Mouse (Mus musculus) embryonic facial prominence, embryonic 13.5 days (tissue): ENCODE data around the gene Unc80. TPM values are rescaled to one million over a fixed set of nuclear protein-coding genes. Genes with fewer than 3 reads are reported as not detected.

Source experiments
- polyA plus RNA-seq: library from polyadenylated mRNA; unstranded; fragments of >200 nt; fragmentation: Nextera tagmentation; extraction: Ambion mirVana; gene quantifications from 2 replicates; pipeline ENCODE4 v1.2.1, GENCODE M21; 2015

Unc80 gene
- polyA plus RNA-seq, 1 experiment from 2014 or later: 0.14 TPM

Other genes with a start within 250 kb of the Unc80 start
- 44.2 TPM in 2 replicates for gene Rpe, start 232.5 kb downstream of the Unc80 start, polyA plus RNA-seq